Mouse (Mus musculus) cortical plate, adult 2 months (tissue): ENCODE measurements around the gene Hsf2bp.

Experiments
- CTCF ChIP-seq: fragments of 200-500 bp; IDR thresholded peaks from 2 replicates; pipeline ENCODE4 v1.5.1; 2011; ENCODE audit warnings: mild to moderate bottlenecking, control low read depth, low read length; ENCODE audit not compliant: insufficient read depth; ENCODE audit errors: extremely low read depth
- POLR2A ChIP-seq: fragments of 200-500 bp; IDR thresholded peaks from 2 replicates; pipeline ENCODE4 v1.6.1; 2011; ENCODE audit warnings: mild to moderate bottlenecking, low read length, control low read depth; ENCODE audit not compliant: insufficient read depth; ENCODE audit errors: extremely low read depth

DNA sequence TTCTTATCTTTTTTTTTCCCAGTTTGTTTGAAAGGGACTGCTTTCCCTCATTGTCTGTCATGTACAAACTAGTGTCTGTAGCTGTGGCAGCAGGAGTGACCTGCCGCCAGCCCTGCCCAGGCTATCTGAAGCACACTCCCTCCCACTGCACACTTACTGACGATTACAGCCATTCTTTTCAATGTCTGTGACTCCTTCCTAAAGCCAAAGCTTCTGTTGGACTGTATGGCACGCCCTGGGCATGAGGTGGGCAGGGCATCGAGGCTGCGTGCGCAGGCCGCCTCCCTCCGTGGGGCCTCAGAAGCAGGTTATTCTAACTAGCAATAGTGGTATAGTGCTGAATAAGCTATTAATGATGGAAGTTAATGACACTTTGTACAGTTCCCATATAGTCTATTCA is 19.7 kb downstream of the Hsf2bp start:
- TF ChIP-seq CTCF (no peak), POLR2A (no peak)
